Mouse (Mus musculus) liver, embryonic 14.5 days (tissue): Measurements from ENCODE around the gene Sgms1. TPM values are rescaled to one million over a fixed set of nuclear protein-coding genes. Genes with fewer than 3 reads are reported as not detected.

Source experiments
- ATAC-seq: fragments of 200-750 bp; cut with Nextera tagmentation; 2 replicates; pipeline ENCODE4 v1.8.0; 2017; ENCODE audit warnings: moderate number of reproducible peaks, mild to moderate bottlenecking, moderate library complexity; ENCODE audit not compliant: insufficient read depth
- DNase-seq, 3 experiments: peaks; one replicate each; pipeline ENCODE4 v3.0.0-alpha.2; 2012 to 2013; ENCODE audit warnings: low read depth in 3 of 3, low spot score in 3 of 3
- H3K27ac ChIP-seq: fragments of 300-500 bp; sonication (generic); 2 replicates; pipeline ENCODE4 v1.5.1; 2014; ENCODE audit warnings: moderate library complexity, mild to moderate bottlenecking, control low read depth, inconsistent platforms
- H3K27me3 ChIP-seq: fragments of 300-500 bp; sonication (generic); 2 replicates; pipeline ENCODE4 v1.6.1; 2014; ENCODE audit warnings: mild to moderate bottlenecking, low read length, moderate library complexity; ENCODE audit not compliant: control insufficient read depth, insufficient read depth
- H3K36me3 ChIP-seq: fragments of 300-500 bp; sonication (generic); replicated peaks from 2 replicates; pipeline ENCODE4 v1.6.1; 2014; ENCODE audit warnings: low read depth; ENCODE audit not compliant: control insufficient read depth, insufficient read depth
- H3K4me1 ChIP-seq, 2 experiments: fragments of 200-500 bp in 1 of 2; fragments of 300-500 bp in 1 of 2; sonication (generic) in 1 of 2; replicated peaks; 2 replicates each; pipeline ENCODE4 v1.6.1; 2012 to 2014; ENCODE audit warnings: antibody characterized with exemption in 1 of 2, inconsistent platforms in 1 of 2, low read length in 1 of 2; ENCODE audit not compliant: control insufficient read depth in 2 of 2, insufficient read depth in 2 of 2
- H3K4me2 ChIP-seq: fragments of 300-500 bp; sonication (generic); 2 replicates; pipeline ENCODE4 v1.6.1; 2014; ENCODE audit warnings: low read depth, mild to moderate bottlenecking, control low read depth, moderate library complexity
- H3K4me3 ChIP-seq, 2 experiments: fragments of 200-500 bp in 1 of 2; fragments of 300-500 bp in 1 of 2; sonication (generic) in 1 of 2; 2 replicates each; pipeline ENCODE4 v1.5.1; 2012 to 2014; ENCODE audit warnings: low read depth in 2 of 2, low read length in 2 of 2, mild to moderate bottlenecking in 2 of 2, control low read depth in 1 of 2, inconsistent platforms in 1 of 2, moderate library complexity in 1 of 2; ENCODE audit not compliant: insufficient read depth in 1 of 2
- H3K9ac ChIP-seq: fragments of 300-500 bp; sonication (generic); replicated peaks from 2 replicates; pipeline ENCODE4 v1.6.1; 2014; ENCODE audit warnings: mild to moderate bottlenecking, control low read depth, moderate library complexity
- H3K9me3 ChIP-seq: fragments of 300-500 bp; sonication (generic); 2 replicates; pipeline ENCODE4 v1.6.1; 2016; ENCODE audit warnings: low read length, mixed read lengths; ENCODE audit not compliant: control insufficient read depth
- CTCF ChIP-seq: IDR thresholded peaks from 2 replicates; pipeline ENCODE4 v1.5.1; 2016; ENCODE audit warnings: antibody characterized with exemption, low read depth, control low read depth
- EP300 ChIP-seq: IDR thresholded peaks from 2 replicates; pipeline ENCODE4 v1.6.1; 2016; ENCODE audit warnings: antibody characterized with exemption, low read depth
- WGBS: fragments of 180-500 bp; shearing (Covaris S2); extraction: QIAGEN DNeasy Blood & Tissue Kit; methylation state at CpG from one replicate; pipeline ENCODE4 v1.1.7; 2014; ENCODE audit not compliant: insufficient replicate concordance; 5-methylcytosine and 5-hydroxymethylcytosine counted together
- polyA plus RNA-seq, 2 experiments: library from polyadenylated mRNA; depleted of rRNA in 1 of 2; stranded (reverse) in 1 of 2; unstranded in 1 of 2; fragments of >200 nt; fragmentation: Nextera tagmentation in 1 of 2; extraction: Ambion mirVana in 1 of 2; gene quantifications; 2 replicates each; pipeline versions ENCODE4 v1.2.1 to v1.2.3; 2012 to 2014

Sgms1 gene
- polyA plus RNA-seq, 2 experiments: 17.3 to 19.2 TPM

DNA sequence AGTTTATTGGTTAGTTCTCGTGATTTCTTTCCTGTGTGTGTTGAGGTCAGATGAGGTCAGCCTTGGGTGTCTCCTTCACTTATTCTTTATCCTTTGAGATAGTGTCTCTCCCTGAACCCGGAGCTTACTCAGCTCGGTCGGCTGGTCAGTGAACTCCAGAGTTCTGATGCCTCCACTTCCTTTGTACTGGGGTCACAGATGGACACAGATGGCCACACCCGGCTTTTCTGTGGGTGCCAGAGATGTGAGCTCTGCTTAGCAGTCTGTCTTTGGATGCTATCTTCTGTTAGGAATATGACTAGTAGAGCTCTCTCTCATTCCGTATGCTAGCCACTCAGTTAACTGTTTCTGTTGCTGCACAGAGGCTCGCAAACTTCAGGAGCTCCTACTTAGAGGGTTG lies 92.7 kb downstream of the Sgms1 start:
- Histone ChIP-seq H3K27ac (no peak overlapping the region), H3K27me3 (no peaks in the 10 kb centered on the region), H3K36me3 (no peaks in the 10 kb centered on the region), H3K4me1 (peaks cover 3 to 10% of the 10 kb centered on the region in 2 experiments), H3K9ac (no peak overlapping the region), H3K9me3 (no peaks in the 10 kb centered on the region), H3K4me2 (no peak overlapping the region), H3K4me3 (no peak overlapping the region)
- TF ChIP-seq EP300 (no peak), CTCF (no peak)
- ATAC-seq (no peak), DNase-seq (no peak)
- WGBS: 69% methylated on average over 7 of the region's 7 CpGs

- Histone ChIP-seq H3K4me1 (peaks cover 3 to 13% of the 10 kb centered on the region in 2 experiments), H3K9ac (no peak overlapping the region), H3K4me2 (no peak overlapping the region), H3K9me3 (no peaks in the 10 kb centered on the region), H3K36me3 (no peaks in the 10 kb centered on the region), H3K27ac (no peak overlapping the region), H3K4me3 (no peak overlapping the region), H3K27me3 (no peaks in the 10 kb centered on the region)
- TF ChIP-seq EP300: no peak
- TF ChIP-seq CTCF: no peak
- 76% methylated on average over 7 of the region's 7 CpGs for WGBS
- no peak for DNase-seq
- ATAC-seq: no peak
Observed at GRCm38 (mm10) chr19:32295581-32295980, 93.9 kb downstream of the Sgms1 start.

- H3K27ac ChIP-seq: no peak overlapping the region
- no peak for DNase-seq
- no peak overlapping the region; the same call in 1 of the 2 replicates for H3K4me2 ChIP-seq
- no peak overlapping the region for H3K9ac ChIP-seq
- 63% methylated on average over 12 of the region's 12 CpGs for WGBS
- H3K4me1 ChIP-seq: peaks cover 3 to 13% of the 10 kb centered on the region in 2 experiments
- ATAC-seq: no peak
- no peaks in the 10 kb centered on the region for H3K27me3 ChIP-seq
- no peaks in the 10 kb centered on the region for H3K9me3 ChIP-seq
- TF ChIP-seq CTCF (no peak), EP300 (no peak)
- no peak overlapping the region for H3K4me3 ChIP-seq
- H3K36me3 ChIP-seq: no peaks in the 10 kb centered on the region
Observed at GRCm38 (mm10) chr19:32292782-32293776, 96.4 kb downstream of the Sgms1 start.

DNA sequence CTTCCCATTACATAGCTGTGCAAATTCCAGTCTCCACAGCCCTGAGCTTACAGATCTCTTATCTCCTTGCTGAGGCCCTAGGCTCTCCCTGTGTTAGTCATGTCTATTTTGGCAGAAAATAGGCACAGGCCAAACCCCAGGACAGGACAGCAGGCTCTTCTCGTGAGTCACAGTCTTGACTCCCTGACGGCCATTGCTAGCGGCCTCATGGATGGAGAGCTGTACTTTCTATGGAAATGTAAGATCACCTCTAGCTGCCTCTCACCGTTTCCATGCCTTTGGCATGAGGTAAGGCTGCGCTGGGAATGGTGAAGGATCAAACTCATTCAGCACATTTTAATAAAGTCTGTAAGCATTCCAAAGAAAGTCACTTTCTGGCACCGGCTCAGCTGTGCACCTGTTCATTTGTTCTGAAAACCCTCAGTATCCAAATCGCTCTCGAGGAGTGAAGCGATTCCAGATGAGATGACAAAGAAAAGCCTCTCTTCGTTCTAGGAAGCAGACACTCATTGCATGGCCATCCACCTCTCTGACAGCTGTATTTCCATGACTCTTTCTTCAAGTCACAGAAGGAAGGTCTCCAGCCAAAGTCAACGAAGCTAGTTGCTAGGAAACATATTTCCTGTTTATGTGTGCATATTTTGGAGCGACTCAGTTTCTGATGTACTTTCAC lies 97.3 kb downstream of the Sgms1 start:
- no peak for ATAC-seq
- no peak overlapping the region for H3K27ac ChIP-seq

GRCm38 (mm10) chr19:32291130-32291529 lies 98.4 kb downstream of the Sgms1 start:
- TF ChIP-seq CTCF (no peak), EP300 (no peak)
- H3K27me3 ChIP-seq: no peaks in the 10 kb centered on the region
- DNase-seq (no peak), ATAC-seq (no peak)
- no peak overlapping the region for H3K4me2 ChIP-seq
- no peak overlapping the region for H3K4me3 ChIP-seq
- H3K4me1 ChIP-seq: peaks cover 3 to 13% of the 10 kb centered on the region in 2 experiments
- H3K9ac ChIP-seq: no peak overlapping the region
- no peaks in the 10 kb centered on the region for H3K36me3 ChIP-seq
- H3K9me3 ChIP-seq: no peaks in the 10 kb centered on the region
- 73% methylated on average over 5 of the region's 5 CpGs for WGBS
- H3K27ac ChIP-seq: no peak overlapping the region

More for the DNA sequence above, 97.3 kb downstream of the Sgms1 start:
- TF ChIP-seq EP300 (no peak), CTCF (no peak)
- H3K4me3 ChIP-seq: no peak overlapping the region
- H3K36me3 ChIP-seq: no peaks in the 10 kb centered on the region
- no peaks in the 10 kb centered on the region for H3K27me3 ChIP-seq
- WGBS: 56% methylated on average over 12 of the region's 12 CpGs
- no peak for DNase-seq
- H3K4me2 ChIP-seq: no peak overlapping the region; the same call in 1 of the 2 replicates
- no peaks in the 10 kb centered on the region for H3K9me3 ChIP-seq
- no peak overlapping the region for H3K9ac ChIP-seq
- peaks cover 3 to 13% of the 10 kb centered on the region in 2 experiments for H3K4me1 ChIP-seq
